Mouse (Mus musculus): Measurements from ENCODE around the gene Cmss1.

GRCm38 (mm10) chr16:57593422-57594157, 13.1 kb downstream of the Cmss1 start:
- TF ChIP-seq CTCF (IDR thresholded peaks at IDR 0.05; ENCODE audit: low read depth) (peak; percentile 92), EP300 (optimal IDR thresholded peaks at IDR 0.05) (no peak)

All from stomach, postnatal 0 days (tissue).